Mouse (Mus musculus): ENCODE measurements around the gene Olfr588-ps1. TPM values are rescaled to one million over a fixed set of nuclear protein-coding genes. Genes with fewer than 3 reads are reported as not detected.
"Not testable (repeated sequence)": the region's sequence is repeated elsewhere in the genome, so short reads cannot be mapped to it uniquely, and the experiment has no call there.

The Olfr588-ps1 gene
- polyA plus RNA-seq (2015; fragmentation: Nextera tagmentation; extraction: Ambion mirVana): not detected in 2 replicates

GRCm38 (mm10) chr7:103140579-103140978 is at the start of gene Olfr588-ps1:
Olfr588-ps1 (plus strand) TSS chr7:103140879.
- 80% methylated on average over 1 of the region's 1 CpGs for WGBS
- no peak within 1 kb of the TSS for H3K4me2 ChIP-seq (replicated peaks)

GRCm38 (mm10) chr7:103097420-103097819 is 43.3 kb upstream of the Olfr588-ps1 start, which contains the start of gene Olfr585:
Olfr585 (plus strand) TSS chr7:103097720.
- H3K27me3 ChIP-seq (replicated peaks): no peaks in the 10 kb centered on the region
- H3K4me1 ChIP-seq (replicated peaks): no peaks in the 10 kb centered on the region
- H3K36me3 ChIP-seq: no peaks in the 10 kb centered on the region
- H3K4me2 ChIP-seq (replicated peaks): no peak within 1 kb of the TSS
- H3K9ac ChIP-seq: no peak within 1 kb of the TSS
- ATAC-seq: no peak
- no peak within 1 kb of the TSS for H3K4me3 ChIP-seq (replicated peaks)
- 79% methylated on average over 1 of the region's 1 CpGs for WGBS
- H3K27ac ChIP-seq: no peak within 1 kb of the TSS
- H3K9me3 ChIP-seq: no peaks in the 10 kb centered on the region

More at GRCm38 (mm10) chr7:103140579-103140978, at the start of gene Olfr588-ps1:
- H3K9ac ChIP-seq: no peak within 1 kb of the TSS
- no peak for ATAC-seq
- H3K27ac ChIP-seq: no peak within 1 kb of the TSS
- H3K9me3 ChIP-seq: no peaks in the 10 kb centered on the region
- no peaks in the 10 kb centered on the region for H3K4me1 ChIP-seq (replicated peaks)
- H3K4me3 ChIP-seq (replicated peaks): no peak within 1 kb of the TSS
- no peaks in the 10 kb centered on the region for H3K27me3 ChIP-seq (replicated peaks)
- H3K36me3 ChIP-seq: no peaks in the 10 kb centered on the region

DNA sequence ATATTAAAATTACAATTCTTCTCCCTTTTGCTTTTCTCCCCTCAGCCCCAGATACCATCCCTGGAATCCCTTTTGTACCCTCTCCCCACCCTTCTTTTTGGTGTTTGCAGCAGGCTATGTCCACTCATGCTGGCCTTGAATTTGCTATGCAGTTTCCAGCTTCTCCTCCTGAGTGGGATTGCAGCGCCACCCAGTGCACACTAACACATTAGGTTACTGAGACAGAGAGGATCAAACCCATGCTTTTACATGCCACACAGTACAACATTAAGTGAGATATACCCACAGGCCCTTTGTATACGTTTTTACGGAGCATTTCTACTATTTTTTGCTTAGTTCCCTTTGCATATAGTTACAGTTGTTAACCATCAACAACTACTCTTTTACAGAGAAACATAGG is 21.3 kb upstream of the Olfr588-ps1 start:
- H3K27ac ChIP-seq: no peak overlapping the region
- H3K36me3 ChIP-seq: no peaks in the 10 kb centered on the region
- 52% methylated on average over 3 of the region's 3 CpGs for whole genome bisulfite sequencing

GRCm38 (mm10) chr7:103125538-103125937 is 15.1 kb upstream of the Olfr588-ps1 start, which contains the start of gene Olfr586:
Olfr586 (minus strand) TSS chr7:103125638.
- no peak for ATAC-seq
- no peak within 1 kb of the TSS for H3K4me2 ChIP-seq (replicated peaks)
- no peaks in the 10 kb centered on the region for H3K4me1 ChIP-seq (replicated peaks)
- H3K9ac ChIP-seq: no peak within 1 kb of the TSS
- no peak within 1 kb of the TSS for H3K27ac ChIP-seq
- WGBS: 88% methylated on average over 3 of the region's 3 CpGs
- no peaks in the 10 kb centered on the region for H3K36me3 ChIP-seq
- no peaks in the 10 kb centered on the region for H3K27me3 ChIP-seq (replicated peaks)
- H3K4me3 ChIP-seq (replicated peaks): no peak within 1 kb of the TSS
- H3K9me3 ChIP-seq: no peaks in the 10 kb centered on the region

More for the DNA sequence above, 21.3 kb upstream of the Olfr588-ps1 start:
- no peak for ATAC-seq
- H3K27me3 ChIP-seq (replicated peaks): no peaks in the 10 kb centered on the region
- H3K9me3 ChIP-seq: no peaks in the 10 kb centered on the region
- no peak overlapping the region for H3K4me3 ChIP-seq (replicated peaks)
- no peak overlapping the region for H3K9ac ChIP-seq
- H3K4me1 ChIP-seq (replicated peaks): no peaks in the 10 kb centered on the region
- H3K4me2 ChIP-seq (replicated peaks): no peak overlapping the region

- no peaks in the 10 kb centered on the region for H3K9me3 ChIP-seq
- H3K27ac ChIP-seq: no peak within 1 kb of the TSS
- no peak within 1 kb of the TSS for H3K4me3 ChIP-seq (replicated peaks)
- no peaks in the 10 kb centered on the region for H3K27me3 ChIP-seq (replicated peaks)
- no peak within 1 kb of the TSS for H3K9ac ChIP-seq
- WGBS: 54% methylated on average over 2 of the region's 2 CpGs
- H3K4me2 ChIP-seq (replicated peaks): no peak within 1 kb of the TSS
- H3K4me1 ChIP-seq (replicated peaks): no peaks in the 10 kb centered on the region
- no peaks in the 10 kb centered on the region for H3K36me3 ChIP-seq
- no peak for ATAC-seq
Observed at GRCm38 (mm10) chr7:103156256-103156655, 15.6 kb downstream of the Olfr588-ps1 start, which contains the start of gene Olfr589. Olfr589 (minus strand) TSS chr7:103156356.

- no peaks in the 10 kb centered on the region for H3K9me3 ChIP-seq
- no peak overlapping the region for H3K27ac ChIP-seq
- no peaks in the 10 kb centered on the region for H3K36me3 ChIP-seq
- no peak overlapping the region for H3K4me2 ChIP-seq (replicated peaks)
- H3K4me1 ChIP-seq (replicated peaks): no peaks in the 10 kb centered on the region
- 75% methylated on average over 5 of the region's 5 CpGs for WGBS
- no peak for ATAC-seq
- H3K4me3 ChIP-seq (replicated peaks): no peak overlapping the region
- no peaks in the 10 kb centered on the region for H3K27me3 ChIP-seq (replicated peaks)
- no peak overlapping the region for H3K9ac ChIP-seq
Observed at GRCm38 (mm10) chr7:103169697-103170096, 29.0 kb downstream of the Olfr588-ps1 start.

DNA sequence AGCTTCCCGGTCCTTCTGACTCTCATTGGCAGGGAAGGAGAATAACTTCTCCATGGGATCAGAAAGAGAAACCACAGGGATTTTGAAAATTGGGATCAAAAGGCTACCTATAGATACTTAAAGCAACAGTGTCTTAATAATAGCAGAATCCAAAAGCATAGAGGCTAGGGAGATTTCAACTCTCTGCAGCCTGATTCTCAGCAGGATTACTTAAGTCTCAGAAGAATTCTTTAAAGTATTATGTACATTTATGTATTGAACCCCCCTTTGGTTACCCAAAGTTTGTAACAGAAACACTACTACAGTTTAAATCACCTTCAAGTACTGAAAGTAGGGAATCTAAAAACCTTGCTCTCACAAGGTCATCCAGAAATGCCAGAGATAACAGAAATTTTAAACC is 37.6 kb downstream of the Olfr588-ps1 start, which contains the start of gene Olfr591:
Olfr591 (minus strand) TSS at position 101 of the 400 bp plus-strand sequence.
- no peaks in the 10 kb centered on the region for H3K36me3 ChIP-seq

GRCm38 (mm10) chr7:103184503-103184902 is 43.8 kb downstream of the Olfr588-ps1 start, which contains the start of gene Olfr592:
Olfr592 (plus strand) TSS chr7:103184803.
- 78% methylated on average over 1 of the region's 1 CpGs for WGBS
- not testable (repeated sequence) for H3K4me3 ChIP-seq (replicated peaks)

More for the DNA sequence above, 37.6 kb downstream of the Olfr588-ps1 start, which contains the start of gene Olfr591:
- Histone ChIP-seq H3K4me3 (replicated peaks) (no peak within 1 kb of the TSS), H3K9me3 (no peaks in the 10 kb centered on the region), H3K9ac (no peak within 1 kb of the TSS), H3K27me3 (replicated peaks) (no peaks in the 10 kb centered on the region), H3K4me2 (replicated peaks) (no peak within 1 kb of the TSS), H3K4me1 (replicated peaks) (no peaks in the 10 kb centered on the region), H3K27ac (no peak within 1 kb of the TSS)
- ATAC-seq: no peak
- 81% methylated on average over 1 of the region's 1 CpGs for WGBS

More at GRCm38 (mm10) chr7:103184503-103184902, 43.8 kb downstream of the Olfr588-ps1 start, which contains the start of gene Olfr592:
- not testable (repeated sequence) for H3K4me1 ChIP-seq (replicated peaks); H3K4me2 ChIP-seq (replicated peaks); H3K9ac ChIP-seq; H3K9me3 ChIP-seq; H3K36me3 ChIP-seq; ATAC-seq; H3K27ac ChIP-seq; H3K27me3 ChIP-seq (replicated peaks)

Other genes starting within 250 kb of the Olfr588-ps1 start
- gene Olfr569, start 250.0 kb upstream of the Olfr588-ps1 start, polyA plus RNA-seq (2015; fragmentation: Nextera tagmentation; extraction: Ambion mirVana): not detected in 2 replicates
- gene Olfr570, start 246.3 kb upstream of the Olfr588-ps1 start, polyA plus RNA-seq (2015; fragmentation: Nextera tagmentation; extraction: Ambion mirVana): not detected in 2 replicates
- not detected in 2 replicates for gene Olfr571, start 223.3 kb upstream of the Olfr588-ps1 start, polyA plus RNA-seq (2015; fragmentation: Nextera tagmentation; extraction: Ambion mirVana)
- not detected in 2 replicates for gene Olfr572, start 216.5 kb upstream of the Olfr588-ps1 start, polyA plus RNA-seq (2015; fragmentation: Nextera tagmentation; extraction: Ambion mirVana)
- not detected in 2 replicates for gene Olfr573-ps1, start 198.3 kb upstream of the Olfr588-ps1 start, polyA plus RNA-seq (2015; fragmentation: Nextera tagmentation; extraction: Ambion mirVana)
- not detected in 2 replicates for gene Olfr574, start 192.4 kb upstream of the Olfr588-ps1 start, polyA plus RNA-seq (2015; fragmentation: Nextera tagmentation; extraction: Ambion mirVana)
- not detected in 2 replicates for gene Olfr575, start 182.1 kb upstream of the Olfr588-ps1 start, polyA plus RNA-seq (2015; fragmentation: Nextera tagmentation; extraction: Ambion mirVana)
- gene Olfr576, start 178.2 kb upstream of the Olfr588-ps1 start, polyA plus RNA-seq (2015; fragmentation: Nextera tagmentation; extraction: Ambion mirVana): not detected in 2 replicates
- not detected in 2 replicates for gene Olfr577, start 164.9 kb upstream of the Olfr588-ps1 start, polyA plus RNA-seq (2015; fragmentation: Nextera tagmentation; extraction: Ambion mirVana)
- not detected in 2 replicates for gene Olfr578, start 151.6 kb upstream of the Olfr588-ps1 start, polyA plus RNA-seq (2015; fragmentation: Nextera tagmentation; extraction: Ambion mirVana)
- not detected in 2 replicates for gene Olfr582, start 102.9 kb upstream of the Olfr588-ps1 start, polyA plus RNA-seq (2015; fragmentation: Nextera tagmentation; extraction: Ambion mirVana)
- not detected in 2 replicates for gene Olfr583, start 89.6 kb upstream of the Olfr588-ps1 start, polyA plus RNA-seq (2015; fragmentation: Nextera tagmentation; extraction: Ambion mirVana)
- gene Olfr584, start 59.0 kb upstream of the Olfr588-ps1 start, polyA plus RNA-seq (2015; fragmentation: Nextera tagmentation; extraction: Ambion mirVana): not detected in 2 replicates
- gene Olfr585, start 43.2 kb upstream of the Olfr588-ps1 start, polyA plus RNA-seq (2015; fragmentation: Nextera tagmentation; extraction: Ambion mirVana): not detected in 2 replicates
- not detected in 2 replicates for gene Olfr586, start 15.2 kb upstream of the Olfr588-ps1 start, polyA plus RNA-seq (2015; fragmentation: Nextera tagmentation; extraction: Ambion mirVana)
- not detected in 2 replicates for gene Olfr589, start 15.5 kb downstream of the Olfr588-ps1 start, polyA plus RNA-seq (2015; fragmentation: Nextera tagmentation; extraction: Ambion mirVana)
- not detected in 2 replicates for gene Olfr591, start 37.5 kb downstream of the Olfr588-ps1 start, polyA plus RNA-seq (2015; fragmentation: Nextera tagmentation; extraction: Ambion mirVana)
- gene Olfr592, start 43.9 kb downstream of the Olfr588-ps1 start, polyA plus RNA-seq (2015; fragmentation: Nextera tagmentation; extraction: Ambion mirVana): not detected in 2 replicates
- not detected in 2 replicates for gene Olfr593, start 71.0 kb downstream of the Olfr588-ps1 start, polyA plus RNA-seq (2015; fragmentation: Nextera tagmentation; extraction: Ambion mirVana)
- not detected in 2 replicates for gene Olfr594, start 76.1 kb downstream of the Olfr588-ps1 start, polyA plus RNA-seq (2015; fragmentation: Nextera tagmentation; extraction: Ambion mirVana)
- not detected in 2 replicates for gene Usp17ld, start 111.6 kb downstream of the Olfr588-ps1 start, polyA plus RNA-seq (2015; fragmentation: Nextera tagmentation; extraction: Ambion mirVana)
- gene Olfr596, start 164.8 kb downstream of the Olfr588-ps1 start, polyA plus RNA-seq (2015; fragmentation: Nextera tagmentation; extraction: Ambion mirVana): not detected in 2 replicates
- not detected in 2 replicates for gene Olfr597, start 175.4 kb downstream of the Olfr588-ps1 start, polyA plus RNA-seq (2015; fragmentation: Nextera tagmentation; extraction: Ambion mirVana)
- not detected in 2 replicates for gene Olfr598, start 182.7 kb downstream of the Olfr588-ps1 start, polyA plus RNA-seq (2015; fragmentation: Nextera tagmentation; extraction: Ambion mirVana)
- gene Olfr599, start 195.0 kb downstream of the Olfr588-ps1 start, polyA plus RNA-seq (2015; fragmentation: Nextera tagmentation; extraction: Ambion mirVana): not detected in 2 replicates
- gene Olfr600, start 208.8 kb downstream of the Olfr588-ps1 start, polyA plus RNA-seq (2015; fragmentation: Nextera tagmentation; extraction: Ambion mirVana): not detected in 2 replicates
- gene Olfr601, start 221.8 kb downstream of the Olfr588-ps1 start, polyA plus RNA-seq (2015; fragmentation: Nextera tagmentation; extraction: Ambion mirVana): not detected in 2 replicates
- not detected in 2 replicates for gene Olfr603, start 245.3 kb downstream of the Olfr588-ps1 start, polyA plus RNA-seq (2015; fragmentation: Nextera tagmentation; extraction: Ambion mirVana)